Mouse (Mus musculus): ENCODE results near the gene Coq6. TPM values are rescaled to one million over a fixed set of nuclear protein-coding genes. Genes with fewer than 3 reads are reported as not detected.
A peak's percentile ranks its signal among the peaks of the same experiment; 100 is the strongest.
"Not testable (repeated sequence)": the region's sequence is repeated elsewhere in the genome, so short reads cannot be mapped to it uniquely, and the experiment has no call there.

The Coq6 gene
- polyA plus RNA-seq (2012) = 0.84 and 1.3 TPM in 2 replicates

- Histone ChIP-seq H3K4me1 (ENCODE audit: control insufficient read depth) (peaks cover 82% of the 10 kb centered on the region), H3K4me3 (replicated peaks) (peak within 1 kb of the TSS; percentile 94)
- TF ChIP-seq GATA1 (IDR thresholded peaks at IDR 0.05; ENCODE audit: low read length) (no peak), TAL1 (IDR thresholded peaks at IDR 0.05; ENCODE audit: low read length) (no peak)
Observed at GRCm38 (mm10) chr12:84361555-84362489, at the start of gene Coq6, which contains the start of gene Fam161b. TSS of gene Coq6 (plus strand) at chr12:84361657. TSS of gene Fam161b (minus strand) at chr12:84361833.

GRCm38 (mm10) chr12:84316006-84316405 is 45.5 kb upstream of the Coq6 start:
- H3K9me3 ChIP-seq (ENCODE audit: control insufficient read depth, low read length) = no peaks in the 10 kb centered on the region
- H3K4me3 ChIP-seq (replicated peaks) = peak overlapping the region; percentile 97
- no peaks in the 10 kb centered on the region for H3K27me3 ChIP-seq (ENCODE audit: control insufficient read depth)
- TF ChIP-seq GATA1 (IDR thresholded peaks at IDR 0.05; ENCODE audit: low read length) = no peak
- no peak for TF ChIP-seq TAL1 (IDR thresholded peaks at IDR 0.05; ENCODE audit: low read length)
- H3K4me1 ChIP-seq (ENCODE audit: control insufficient read depth) = peaks cover 52% of the 10 kb centered on the region
- peaks cover 43% of the 10 kb centered on the region for H3K36me3 ChIP-seq (ENCODE audit: control insufficient read depth)

More at GRCm38 (mm10) chr12:84361555-84362489, at the start of gene Coq6, which contains the start of gene Fam161b:
- peaks cover 19% of the 10 kb centered on the region for H3K36me3 ChIP-seq (ENCODE audit: control insufficient read depth)
- H3K27me3 ChIP-seq (ENCODE audit: control insufficient read depth) = no peaks in the 10 kb centered on the region
- no peaks in the 10 kb centered on the region for H3K9me3 ChIP-seq (ENCODE audit: control insufficient read depth, low read length)

- Histone ChIP-seq H3K4me3 (replicated peaks) (peak within 1 kb of the TSS; percentile 97), H3K27me3 (ENCODE audit: control insufficient read depth) (no peaks in the 10 kb centered on the region), H3K36me3 (ENCODE audit: control insufficient read depth) (peaks cover 39% of the 10 kb centered on the region), H3K4me1 (ENCODE audit: control insufficient read depth) (peaks cover 56% of the 10 kb centered on the region), H3K9me3 (ENCODE audit: control insufficient read depth, low read length) (no peaks in the 10 kb centered on the region)
- TF ChIP-seq TAL1 (IDR thresholded peaks at IDR 0.05; ENCODE audit: low read length) (no peak), GATA1 (IDR thresholded peaks at IDR 0.05; ENCODE audit: low read length) (no peak)
Observed at GRCm38 (mm10) chr12:84316721-84317621, 44.5 kb upstream of the Coq6 start, which contains the start of gene Zfp410. TSS of gene Zfp410 (plus strand) at chr12:84316852.

- no peaks in the 10 kb centered on the region for H3K27me3 ChIP-seq (ENCODE audit: control insufficient read depth)
- H3K36me3 ChIP-seq (ENCODE audit: control insufficient read depth) = peaks cover 90% of the 10 kb centered on the region
- H3K9me3 ChIP-seq (ENCODE audit: control insufficient read depth, low read length) = no peaks in the 10 kb centered on the region
- peaks cover 6% of the 10 kb centered on the region for H3K4me1 ChIP-seq (ENCODE audit: control insufficient read depth)
- TF ChIP-seq GATA1 (IDR thresholded peaks at IDR 0.05; ENCODE audit: low read length) = no peak
- TF ChIP-seq TAL1 (IDR thresholded peaks at IDR 0.05; ENCODE audit: low read length) = no peak
- no peak overlapping the region for H3K4me3 ChIP-seq (replicated peaks)
Observed at GRCm38 (mm10) chr12:84327111-84327512, 34.3 kb upstream of the Coq6 start.

GRCm38 (mm10) chr12:84336963-84337625 is 24.4 kb upstream of the Coq6 start:
- no peaks in the 10 kb centered on the region for H3K9me3 ChIP-seq (ENCODE audit: control insufficient read depth, low read length)
- no peak overlapping the region for H3K4me3 ChIP-seq (replicated peaks)
- H3K4me1 ChIP-seq (ENCODE audit: control insufficient read depth) = no peaks in the 10 kb centered on the region
- H3K36me3 ChIP-seq (ENCODE audit: control insufficient read depth) = peaks cover 97% of the 10 kb centered on the region
- H3K27me3 ChIP-seq (ENCODE audit: control insufficient read depth) = no peaks in the 10 kb centered on the region
- no peak for TF ChIP-seq TAL1 (IDR thresholded peaks at IDR 0.05; ENCODE audit: low read length)

GRCm38 (mm10) chr12:84347192-84347591 is 14.3 kb upstream of the Coq6 start:
- peaks cover 85% of the 10 kb centered on the region for H3K36me3 ChIP-seq (ENCODE audit: control insufficient read depth)
- H3K9me3 ChIP-seq (ENCODE audit: control insufficient read depth, low read length) = no peaks in the 10 kb centered on the region
- H3K4me1 ChIP-seq (ENCODE audit: control insufficient read depth) = peaks cover 3% of the 10 kb centered on the region
- H3K4me3 ChIP-seq (replicated peaks) = no peak overlapping the region
- no peaks in the 10 kb centered on the region for H3K27me3 ChIP-seq (ENCODE audit: control insufficient read depth)
- no peak for TF ChIP-seq TAL1 (IDR thresholded peaks at IDR 0.05; ENCODE audit: low read length)
- no peak for TF ChIP-seq GATA1 (IDR thresholded peaks at IDR 0.05; ENCODE audit: low read length)

GRCm38 (mm10) chr12:84358699-84359098 is 2.8 kb upstream of the Coq6 start:
- H3K4me1 ChIP-seq (ENCODE audit: control insufficient read depth) = peaks cover 70% of the 10 kb centered on the region

GRCm38 (mm10) chr12:84362872-84363271 is 1.4 kb downstream of the Coq6 start:
- TF ChIP-seq TAL1 (IDR thresholded peaks at IDR 0.05; ENCODE audit: low read length) (no peak), GATA1 (IDR thresholded peaks at IDR 0.05; ENCODE audit: low read length) (no peak)
- Histone ChIP-seq H3K9me3 (ENCODE audit: control insufficient read depth, low read length) (no peaks in the 10 kb centered on the region), H3K4me3 (replicated peaks) (peak overlapping the region; percentile 94), H3K36me3 (ENCODE audit: control insufficient read depth) (peaks cover 21% of the 10 kb centered on the region), H3K27me3 (ENCODE audit: control insufficient read depth) (no peaks in the 10 kb centered on the region), H3K4me1 (ENCODE audit: control insufficient read depth) (peaks cover 79% of the 10 kb centered on the region)

More at GRCm38 (mm10) chr12:84358699-84359098, 2.8 kb upstream of the Coq6 start:
- H3K9me3 ChIP-seq (ENCODE audit: control insufficient read depth, low read length); H3K27me3 ChIP-seq (ENCODE audit: control insufficient read depth): not testable (repeated sequence)
- H3K36me3 ChIP-seq (ENCODE audit: control insufficient read depth) = peaks cover 37% of the 10 kb centered on the region
- peak overlapping the region; percentile 23 for H3K4me3 ChIP-seq (replicated peaks)
- peak; percentile 50; the same call in 2 of the 3 replicates for TF ChIP-seq TAL1 (IDR thresholded peaks at IDR 0.05; ENCODE audit: low read length)
- 0 out of 2 replicates have a peak, but pooled peaks have one; percentile 28 for TF ChIP-seq GATA1 (IDR thresholded peaks at IDR 0.05; ENCODE audit: low read length)
